Comparison of ENCODE assay signal across 9 mouse cellular contexts in the genomic region with DNA sequence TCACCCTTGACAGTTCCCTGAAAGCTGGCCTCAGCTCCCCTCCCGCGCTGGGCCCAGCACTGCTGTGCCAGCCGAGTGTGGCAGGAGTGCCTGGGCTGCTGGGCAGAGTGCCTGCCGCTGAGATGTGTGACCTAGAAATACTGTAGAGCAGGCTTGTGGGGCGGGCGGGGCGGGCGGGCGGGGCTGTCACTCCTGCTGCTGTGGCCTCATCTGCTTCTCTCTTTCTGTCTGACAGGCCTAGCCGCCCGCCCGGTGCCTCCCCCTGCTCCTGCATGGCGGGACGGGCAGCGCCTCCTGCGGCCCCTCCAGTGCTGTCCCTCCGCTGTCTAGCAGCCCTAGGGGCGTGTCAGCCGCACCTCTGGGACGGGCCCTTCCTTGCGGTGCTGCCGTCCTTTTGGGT. TPM values are rescaled to one million over a fixed set of nuclear protein-coding genes. Genes with fewer than 3 reads are reported as not detected.
DNase-seq lines count a peak whose midpoint lies in the region; ATAC-seq lines count a peak whose summit lies in the region.
"Had no signal": no experiment of that assay in that cellular context is flagged by ENCODE, and none has a peak within 500 bp of the region (broad histone marks: within the 10 kb centered on the region; RNA-seq: fewer than 3 reads in every experiment).

No protein-coding gene starts in this region.

- WGBS in stomach, embryonic 14.5 days, result 68% methylated on average over 22 of the region's 22 CpGs

- H3K9me3 ChIP-seq in stomach, embryonic 14.5 days (ENCODE audit: control insufficient read depth, low read depth, low read length), result no peaks in the 10 kb centered on the region

- DNase-seq in adrenal gland, adult 2 months, result peak; percentile 82
- no peak for DNase-seq in adrenal gland, adult 8-10 months
- peak; percentile 46 for DNase-seq in ovary, postnatal 36 days (ENCODE audit: low spot score)
- no peak for DNase-seq in ovary, adult 18-20 months (ENCODE audit: low spot score)
- DNase-seq in kidney, adult 8-10 months, result peak; percentile 83
- DNase-seq in yolk sac, embryonic 10.5 days (ENCODE audit: low spot score), result no peak
- no peak for DNase-seq in right cerebral cortex, postnatal 36 days (ENCODE audit: low spot score in 2 of 2)
- DNase-seq: lung, embryonic 14.5 days had no signal

- no peak overlapping the region for H3K27ac ChIP-seq in stomach, embryonic 14.5 days (ENCODE audit: low read length)

- H3K4me3 ChIP-seq in stomach, embryonic 14.5 days (ENCODE audit: low read depth, low read length), result no peak overlapping the region

- H3K36me3 ChIP-seq in stomach, embryonic 14.5 days (ENCODE audit: control insufficient read depth, insufficient read depth, low read length), result peaks cover 82% of the 10 kb centered on the region

- no peaks in the 10 kb centered on the region for H3K4me1 ChIP-seq in stomach, embryonic 14.5 days (ENCODE audit: control insufficient read depth, insufficient read depth, low read length)

- peak; percentile 44; the same call in 1 of the 2 replicates for ATAC-seq in stomach, embryonic 14.5 days (ENCODE audit: insufficient number of reproducible peaks, insufficient read depth, low FRiP score, low read depth)

- H3K9ac ChIP-seq in stomach, embryonic 14.5 days (replicated peaks; ENCODE audit: low read depth, low read length), result no peak overlapping the region
- H3K9ac ChIP-seq: lung, embryonic 14.5 days had no signal

- H3K4me2 ChIP-seq in stomach, embryonic 14.5 days (replicated peaks; ENCODE audit: low read depth, low read length), result no peak overlapping the region
- H3K4me2 ChIP-seq: lung, embryonic 14.5 days had no signal

- no peaks in the 10 kb centered on the region for H3K27me3 ChIP-seq in stomach, embryonic 14.5 days (ENCODE audit: control insufficient read depth, insufficient read depth, low read length)

RNA-seq across cellular contexts. Expression of gene Xrcc3, which starts 19.6 kb away (rescaled TPM):
- total RNA-seq in adrenal gland, adult 2 months (2021), result 10 to 100 TPM in 1 of 2 experiments, 1 to 10 TPM in 1; 8.8 to 17.8 TPM
- polyA plus RNA-seq in adrenal gland, adult 2 months (2012; rRNA removed), result 19.7 and 22.5 TPM in 2 replicates
- total RNA-seq in adrenal gland, adult 8-10 months (2022), result 10 to 100 TPM; 17.5 to 22.1 (median 19.4) TPM
- polyA plus RNA-seq in stomach, embryonic 14.5 days (2014; fragmentation: Nextera tagmentation; extraction: Ambion mirVana), result 13.7 and 15.4 TPM in 2 replicates

RNA-seq across cellular contexts. Expression of gene Zfyve21, which starts 19.9 kb away (rescaled TPM):
- 100 to 1,000 TPM in 1 of 2 experiments, 10 to 100 TPM in 1; 63.4 to 125 TPM for total RNA-seq in adrenal gland, adult 2 months (2021)
- polyA plus RNA-seq in adrenal gland, adult 2 months (2012; rRNA removed), result 124 and 125 TPM in 2 replicates
- total RNA-seq in adrenal gland, adult 8-10 months (2022), result 100 to 1,000 TPM; 113 to 145 (median 123) TPM
- polyA plus RNA-seq in stomach, embryonic 14.5 days (2014; fragmentation: Nextera tagmentation; extraction: Ambion mirVana), result 129 and 135 TPM in 2 replicates

RNA-seq across cellular contexts. Expression of gene Klc1, which starts 35.5 kb away (rescaled TPM):
- 100 to 1,000 TPM in 1 of 2 experiments, 10 to 100 TPM in 1; 87.7 to 107 TPM for total RNA-seq in adrenal gland, adult 2 months (2021)
- 61.6 and 71.6 TPM in 2 replicates for polyA plus RNA-seq in adrenal gland, adult 2 months (2012; rRNA removed)
- 100 to 1,000 TPM in 2 of 4 experiments, 10 to 100 TPM in 2; 87.5 to 137 (median 109) TPM for total RNA-seq in adrenal gland, adult 8-10 months (2022)
- 111 and 120 TPM in 2 replicates for polyA plus RNA-seq in stomach, embryonic 14.5 days (2014; fragmentation: Nextera tagmentation; extraction: Ambion mirVana)

Comparison
In these comparisons a context has a peak if more than half of its experiments do, and no peak if none do; other contexts are left out.
1. DNase-seq: peak in adrenal gland, adult 2 months (single experiment), ovary, postnatal 36 days (single experiment) and kidney, adult 8-10 months (2 of 2); none in adrenal gland, adult 8-10 months (single experiment), ovary, adult 18-20 months (single experiment), yolk sac, embryonic 10.5 days (single experiment) and right cerebral cortex, postnatal 36 days (0 of 2).